ENCODE assay signal across 11 mouse cellular contexts in genomic region chr13:99056432-99057292, GRCm38 (mm10).
DNase-seq lines count a peak whose midpoint lies in the region; ATAC-seq lines count a peak whose summit lies in the region.
"Had no signal": no experiment of that assay in that cellular context is flagged by ENCODE, and none has a peak within 500 bp of the region (broad histone marks: within the 10 kb centered on the region; RNA-seq: fewer than 3 reads in every experiment).

No protein-coding gene starts in this region.

- H3K27me3 ChIP-seq in hindbrain, embryonic 10.5 days (ENCODE audit: insufficient read depth, poor library complexity, severe bottlenecking) = no peaks in the 10 kb centered on the region
- H3K27me3 ChIP-seq in hindbrain, embryonic 11.5 days (ENCODE audit: control insufficient read depth, insufficient read depth, low read length) = no peaks in the 10 kb centered on the region
- no peaks in the 10 kb centered on the region for H3K27me3 ChIP-seq in lung, embryonic 16.5 days (ENCODE audit: control insufficient read depth, insufficient read depth, low read depth, low read length)
- no peaks in the 10 kb centered on the region for H3K27me3 ChIP-seq in neural tube, embryonic 14.5 days (ENCODE audit: control insufficient read depth, insufficient read depth, low read length)
- H3K27me3 ChIP-seq: liver, embryonic 15.5 days had no signal

- no peak for ATAC-seq in hindbrain, embryonic 11.5 days (ENCODE audit: low FRiP score)
- peak; percentile 80 for ATAC-seq in lung, embryonic 16.5 days (ENCODE audit: low read depth)
- peak; percentile 51; the same call in 1 of the 2 replicates for ATAC-seq in neural tube, embryonic 14.5 days (ENCODE audit: low read depth)

- WGBS in hindbrain, embryonic 10.5 days = 70% methylated on average over 19 of the region's 19 CpGs
- 71% methylated on average over 19 of the region's 19 CpGs for WGBS in hindbrain, embryonic 11.5 days
- 47% methylated on average over 19 of the region's 19 CpGs for WGBS in lung, embryonic 16.5 days
- WGBS in neural tube, embryonic 14.5 days = 51% methylated on average over 19 of the region's 19 CpGs

- H3K4me1 ChIP-seq in hindbrain, embryonic 10.5 days (replicated peaks) = peaks cover 25% of the 10 kb centered on the region
- no peaks in the 10 kb centered on the region; the same call in 1 of the 2 replicates for H3K4me1 ChIP-seq in hindbrain, embryonic 11.5 days (replicated peaks; ENCODE audit: control insufficient read depth, insufficient read depth, low read length)
- peaks cover 3% of the 10 kb centered on the region; the same call in 1 of the 2 replicates for H3K4me1 ChIP-seq in lung, embryonic 16.5 days (replicated peaks; ENCODE audit: control insufficient read depth, insufficient read depth, low read length)
- H3K4me1 ChIP-seq in neural tube, embryonic 14.5 days (ENCODE audit: control insufficient read depth, insufficient read depth, low read length) = peaks cover 3% of the 10 kb centered on the region; the same call in 1 of the 2 replicates

- no peaks in the 10 kb centered on the region for H3K9me3 ChIP-seq in hindbrain, embryonic 10.5 days
- no peaks in the 10 kb centered on the region for H3K9me3 ChIP-seq in hindbrain, embryonic 11.5 days (ENCODE audit: control insufficient read depth, low read length)
- H3K9me3 ChIP-seq in lung, embryonic 16.5 days (ENCODE audit: control insufficient read depth, low read length) = no peaks in the 10 kb centered on the region
- no peaks in the 10 kb centered on the region for H3K9me3 ChIP-seq in neural tube, embryonic 14.5 days (ENCODE audit: control insufficient read depth, low read length)
- H3K9me3 ChIP-seq: heart, embryonic 13.5 days; liver, embryonic 15.5 days had no signal

- DNase-seq in hindbrain, embryonic 10.5 days (ENCODE audit: low spot score) = no peak
- DNase-seq in hindbrain, embryonic 11.5 days (ENCODE audit: low spot score) = no peak
- DNase-seq in gonadal fat pad, adult 2 months (ENCODE audit: low read depth) = peak; percentile 69
- no peak for DNase-seq in natural killer cell, adult 2 months (ENCODE audit: low spot score in 2 of 2)
- DNase-seq in layer of hippocampus, adult 9-10 months (ENCODE audit: low spot score) = no peak
- no peak for DNase-seq in cerebellum, adult 11-12 months

- H3K36me3 ChIP-seq in hindbrain, embryonic 10.5 days = no peaks in the 10 kb centered on the region
- H3K36me3 ChIP-seq in hindbrain, embryonic 11.5 days (ENCODE audit: control insufficient read depth, insufficient read depth, low read length) = no peaks in the 10 kb centered on the region
- H3K36me3 ChIP-seq in lung, embryonic 16.5 days (ENCODE audit: control insufficient read depth, insufficient read depth, low read length) = no peaks in the 10 kb centered on the region
- no peaks in the 10 kb centered on the region for H3K36me3 ChIP-seq in neural tube, embryonic 14.5 days (ENCODE audit: control insufficient read depth, insufficient read depth, low read length)
- H3K36me3 ChIP-seq: heart, embryonic 13.5 days; liver, embryonic 15.5 days had no signal

- 0 out of 2 replicates have a peak overlapping the region, but pooled peaks have one; percentile 30 for H3K27ac ChIP-seq in hindbrain, embryonic 10.5 days
- no peak overlapping the region for H3K27ac ChIP-seq in hindbrain, embryonic 11.5 days (ENCODE audit: low read depth, low read length)
- H3K27ac ChIP-seq in lung, embryonic 16.5 days (ENCODE audit: low read length) = peak overlapping the region; percentile 20; the same call in 1 of the 2 replicates
- H3K27ac ChIP-seq in neural tube, embryonic 14.5 days (ENCODE audit: low read depth, low read length) = no peak overlapping the region
- H3K27ac ChIP-seq: kidney, postnatal 0 days; liver, embryonic 15.5 days had no signal

- H3K9ac ChIP-seq in hindbrain, embryonic 11.5 days (ENCODE audit: low read depth, low read length) = no peak overlapping the region
- no peak overlapping the region for H3K9ac ChIP-seq in lung, embryonic 16.5 days (ENCODE audit: low read length)
- H3K9ac ChIP-seq in neural tube, embryonic 14.5 days (replicated peaks; ENCODE audit: low read depth, low read length) = no peak overlapping the region
- H3K9ac ChIP-seq: liver, embryonic 15.5 days had no signal

- H3K4me2 ChIP-seq in hindbrain, embryonic 11.5 days (replicated peaks; ENCODE audit: low read depth, low read length) = no peak overlapping the region
- no peak overlapping the region for H3K4me2 ChIP-seq in lung, embryonic 16.5 days (ENCODE audit: low read depth, low read length)
- H3K4me2 ChIP-seq in neural tube, embryonic 14.5 days (ENCODE audit: low read depth, low read length) = no peak overlapping the region
- H3K4me2 ChIP-seq: liver, embryonic 15.5 days had no signal

- H3K4me3 ChIP-seq in hindbrain, embryonic 10.5 days = no peak overlapping the region
- no peak overlapping the region for H3K4me3 ChIP-seq in hindbrain, embryonic 11.5 days (ENCODE audit: low read depth, low read length)
- H3K4me3 ChIP-seq in lung, embryonic 16.5 days (ENCODE audit: low read length) = no peak overlapping the region
- no peak overlapping the region for H3K4me3 ChIP-seq in neural tube, embryonic 14.5 days (ENCODE audit: low read depth, low read length)
- H3K4me3 ChIP-seq: heart, embryonic 13.5 days; liver, embryonic 15.5 days had no signal

Comparison
In these comparisons a context has a peak if more than half of its experiments do, and no peak if none do; other contexts are left out.
1. H3K27ac ChIP-seq: peak in hindbrain, embryonic 10.5 days (single experiment) and lung, embryonic 16.5 days (single experiment); none in hindbrain, embryonic 11.5 days (single experiment) and neural tube, embryonic 14.5 days (single experiment).